Mouse (Mus musculus): ENCODE measurements around the gene AC124502.3.

Gene AC124502.3

DNA sequence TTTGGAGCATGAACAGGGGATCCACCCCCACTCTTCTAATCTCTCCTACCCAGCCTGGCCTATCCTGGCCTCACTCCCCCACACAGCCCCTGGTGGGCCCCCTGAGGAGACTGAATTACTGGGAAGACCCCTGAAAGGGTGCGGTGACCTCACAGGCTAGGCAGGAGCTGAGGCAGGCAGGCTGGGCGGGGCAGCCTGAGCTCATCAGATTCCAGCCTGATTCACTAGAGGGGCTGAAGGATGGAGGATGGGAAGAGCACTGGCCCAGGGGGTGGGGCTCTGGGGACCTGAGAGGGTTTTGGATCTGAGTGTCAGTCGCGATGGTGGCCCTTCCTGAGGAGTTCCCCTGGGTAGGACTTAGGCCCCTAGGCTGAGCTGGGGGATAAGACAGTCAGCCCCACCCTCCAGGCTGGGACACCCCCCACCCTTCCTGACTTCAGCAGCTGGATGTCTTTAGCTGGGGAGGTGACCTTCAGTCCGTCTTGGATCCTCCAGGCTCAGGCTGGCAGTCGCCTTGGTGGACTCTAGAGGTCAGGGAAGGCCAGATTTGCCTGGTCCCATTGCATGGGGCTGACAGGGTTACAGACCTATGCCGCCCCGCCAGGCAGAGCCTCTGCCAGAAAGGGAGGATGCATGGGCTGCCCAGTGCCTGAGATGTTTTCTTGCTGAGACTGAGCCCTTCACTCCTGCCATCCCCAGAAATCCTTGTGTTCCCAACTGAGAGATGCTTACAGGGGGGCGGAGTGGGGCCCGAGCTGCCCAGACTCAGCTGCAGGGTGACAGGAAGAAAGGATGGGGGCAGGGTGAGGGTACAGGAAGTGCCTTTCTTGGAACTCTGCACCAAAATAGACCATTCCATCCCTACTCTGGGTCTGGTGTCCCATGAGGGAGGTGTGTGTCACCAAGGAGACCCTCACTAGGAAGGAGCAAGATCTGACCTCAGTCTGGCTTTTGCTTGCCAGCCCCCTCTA lies 20.4 kb downstream of the AC124502.3 start:
- no peak for DNase-seq (ENCODE audit: low spot score)

DNA sequence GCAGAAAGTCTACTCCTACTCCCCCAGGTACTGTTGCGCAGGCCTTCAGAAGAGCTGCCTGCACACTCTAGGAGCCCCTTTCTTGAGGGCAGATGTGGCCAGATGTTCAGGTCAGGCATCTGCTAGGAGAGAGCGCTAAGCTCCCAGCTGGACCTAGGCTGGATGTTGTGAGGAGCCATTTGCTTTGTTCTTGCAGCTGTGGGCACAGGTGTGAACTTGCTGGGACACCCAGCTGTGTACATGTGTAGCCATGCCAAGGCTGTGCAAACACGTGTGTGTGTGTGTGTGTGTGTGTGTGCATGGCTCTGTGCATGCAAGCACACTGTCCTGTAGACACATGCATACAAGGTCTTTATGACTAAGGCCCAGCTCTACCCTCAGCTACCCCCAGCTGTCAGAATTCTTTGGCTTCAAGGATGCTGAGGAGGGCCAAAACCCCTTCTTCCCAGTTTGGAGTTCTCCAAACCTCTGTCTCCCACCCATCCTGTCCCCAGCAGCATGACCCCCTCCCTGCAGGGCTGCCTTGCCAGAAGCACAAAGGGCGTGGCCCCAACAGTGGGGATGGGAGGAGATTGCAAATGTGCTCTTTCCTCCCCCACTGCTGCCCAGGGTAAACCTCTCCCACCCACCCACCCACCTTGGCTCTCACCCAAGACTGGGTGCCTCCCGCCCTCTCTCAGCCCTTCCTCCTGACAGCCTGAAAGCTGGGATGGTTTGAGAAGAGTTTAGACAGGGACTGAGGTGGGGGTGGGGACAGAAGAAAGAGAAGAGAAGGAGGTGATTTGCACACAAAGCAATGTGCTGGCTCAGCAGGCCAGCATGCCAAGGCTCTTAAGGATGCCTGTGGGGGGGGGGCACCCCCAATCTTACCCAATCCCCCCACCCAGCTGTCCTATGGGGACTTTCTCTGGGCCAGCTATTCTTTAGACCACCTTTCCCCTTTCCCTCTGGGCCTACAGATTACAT lies 22.0 kb downstream of the AC124502.3 start:
- DNase-seq (ENCODE audit: low spot score), result no peak

DNA sequence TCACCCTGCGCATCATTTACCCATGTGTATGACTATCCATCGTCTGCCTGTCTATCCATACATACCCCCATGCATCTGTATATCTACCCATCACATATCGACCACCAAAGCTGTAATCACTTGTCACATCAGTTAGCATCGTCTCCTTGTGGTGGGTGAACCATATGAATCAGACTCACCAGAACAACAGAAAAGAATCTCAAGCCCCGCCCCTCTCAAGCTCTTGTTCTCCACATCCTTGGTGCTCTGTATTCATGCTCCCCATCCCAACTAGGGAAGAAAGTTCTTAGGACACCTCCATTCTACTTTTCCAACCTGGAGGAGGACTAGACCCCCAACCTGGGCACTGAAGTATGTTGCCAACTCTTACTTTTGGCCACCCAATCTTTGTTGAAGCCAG lies 23.4 kb downstream of the AC124502.3 start:
- DNase-seq (ENCODE audit: low spot score), result no peak

DNA sequence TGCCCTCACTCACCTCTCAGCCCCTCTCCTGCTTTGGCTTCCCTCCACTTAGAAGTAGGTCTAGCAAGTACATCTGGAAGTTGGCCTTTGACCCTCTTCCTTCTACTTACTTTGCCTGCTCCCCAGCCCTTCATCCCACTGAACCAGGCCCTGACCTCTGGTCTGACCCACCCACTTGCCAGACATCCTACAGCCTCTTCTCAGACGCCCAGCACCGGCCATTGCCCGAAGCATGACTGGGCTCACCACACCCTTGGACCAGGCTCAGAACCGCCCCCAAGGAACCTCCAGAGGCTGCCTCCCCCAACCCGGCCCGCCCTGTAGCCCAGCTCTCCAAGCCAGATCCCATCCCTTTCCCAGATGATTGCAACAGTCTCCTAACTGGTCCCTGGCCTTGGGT lies 23.8 kb downstream of the AC124502.3 start:
- DNase-seq (ENCODE audit: low spot score), result no peak

DNA sequence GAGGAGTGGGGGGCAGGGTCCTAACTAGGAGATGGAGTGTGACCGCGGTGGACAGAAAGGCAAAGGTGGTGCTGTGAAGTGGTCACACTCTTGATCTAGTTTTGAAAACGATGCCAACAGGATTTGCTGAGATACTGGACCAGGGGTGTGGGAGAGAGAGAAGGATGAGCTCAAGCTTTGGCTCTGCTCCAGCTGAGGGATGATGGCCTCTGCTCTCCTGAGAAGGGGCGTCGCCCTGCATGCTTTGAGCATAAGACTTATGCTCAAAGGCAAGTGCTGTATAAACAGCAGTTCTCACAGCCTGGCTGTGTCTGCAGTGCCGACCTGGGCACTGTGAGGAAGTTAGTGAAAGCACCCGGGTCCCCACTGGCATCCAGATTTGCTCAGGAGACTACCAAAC lies 26.4 kb downstream of the AC124502.3 start:
- no peak for DNase-seq (ENCODE audit: low spot score)

GRCm38 (mm10) chr19:5067040-5067799 lies 28.5 kb downstream of the AC124502.3 start:
- DNase-seq (ENCODE audit: low spot score), result no peak

- DNase-seq (ENCODE audit: low spot score), result no peak
Observed at GRCm38 (mm10) chr19:5067867-5068569, 29.3 kb downstream of the AC124502.3 start, which contains the start of gene Cd248. Cd248 (plus strand) TSS chr19:5068078.

- DNase-seq (ENCODE audit: low spot score), result no peak
Observed at GRCm38 (mm10) chr19:5068570-5069234, 30.0 kb downstream of the AC124502.3 start.

GRCm38 (mm10) chr19:5069486-5069885 lies 30.8 kb downstream of the AC124502.3 start:
- no peak for DNase-seq (ENCODE audit: low spot score)

DNA sequence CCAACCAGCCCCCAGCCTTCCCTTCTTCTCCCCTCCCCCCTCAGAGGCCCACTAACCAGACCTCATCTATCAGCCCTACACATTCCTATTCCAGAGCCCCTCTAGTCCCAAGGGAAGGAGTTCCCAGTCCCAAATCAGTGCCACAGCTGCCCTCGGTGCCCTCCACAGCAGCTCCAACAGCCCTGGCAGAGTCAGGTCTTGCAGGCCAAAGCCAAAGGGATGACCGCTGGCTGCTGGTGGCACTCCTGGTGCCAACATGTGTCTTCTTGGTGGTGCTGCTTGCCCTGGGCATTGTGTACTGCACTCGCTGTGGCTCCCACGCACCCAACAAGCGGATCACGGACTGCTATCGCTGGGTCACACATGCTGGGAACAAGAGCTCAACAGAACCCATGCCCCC lies 31.3 kb downstream of the AC124502.3 start:
- no peak for DNase-seq (ENCODE audit: low spot score)

DNA sequence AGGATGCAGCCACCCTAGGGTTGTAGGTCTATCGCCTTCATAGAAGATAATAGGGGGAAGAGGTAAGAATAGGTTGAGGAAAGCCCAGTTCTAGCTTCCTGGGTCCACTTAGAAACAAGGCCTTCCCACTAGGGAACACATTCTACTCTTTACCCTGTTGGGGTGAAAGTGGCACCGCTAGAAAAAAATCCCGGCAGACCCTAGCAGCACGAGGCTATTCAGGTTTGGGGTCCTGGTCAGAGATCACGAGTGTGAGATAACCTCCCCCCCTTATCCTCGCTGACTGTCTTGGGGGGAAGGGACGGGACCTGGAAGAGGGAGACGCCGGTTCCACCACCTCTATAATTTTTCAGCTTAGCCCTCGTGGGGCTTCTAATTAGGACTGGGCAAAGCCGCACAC lies 32.4 kb downstream of the AC124502.3 start:
- no peak for DNase-seq (ENCODE audit: low spot score)

DNA sequence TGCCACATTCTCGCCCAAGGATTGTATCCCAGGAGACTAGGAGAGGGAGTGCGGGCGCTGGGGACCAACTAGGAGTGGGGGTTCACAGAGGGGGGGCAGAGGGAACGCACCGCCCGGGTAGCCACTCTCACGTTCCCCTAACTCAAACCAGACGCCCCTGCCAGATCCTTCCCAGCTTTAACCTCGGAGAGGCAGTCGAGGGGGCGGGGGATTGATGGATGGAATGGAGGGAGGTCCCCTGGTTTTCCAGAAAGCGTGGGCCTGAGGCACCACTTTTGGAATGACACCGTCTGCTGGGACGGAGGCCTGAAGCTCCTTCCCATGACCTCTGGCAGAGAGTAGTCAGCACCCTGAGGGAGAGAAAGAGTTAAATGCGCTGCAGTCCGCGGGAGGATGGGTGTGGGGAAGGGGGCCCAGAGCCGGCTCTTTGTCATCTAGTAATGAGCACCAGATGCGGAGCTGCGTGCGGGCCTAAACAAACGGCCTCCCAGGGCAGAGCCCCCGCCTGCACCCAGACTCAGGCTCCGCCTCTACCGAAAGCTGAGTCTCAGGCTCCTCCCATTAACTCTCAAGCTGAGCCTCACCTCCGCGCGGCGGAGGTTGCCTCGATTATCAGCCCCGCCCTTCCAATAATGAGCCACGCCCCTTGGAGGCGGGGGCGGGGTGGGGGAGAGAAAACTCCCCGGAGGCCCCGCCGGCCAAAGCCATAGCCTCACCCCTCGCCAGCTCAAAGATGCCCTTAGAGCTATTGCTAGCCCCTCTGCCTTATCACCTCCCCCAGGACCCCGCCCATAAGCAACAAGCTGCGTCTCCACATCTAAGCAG lies 33.1 kb downstream of the AC124502.3 start:
- no peak for DNase-seq (ENCODE audit: low spot score)

DNA sequence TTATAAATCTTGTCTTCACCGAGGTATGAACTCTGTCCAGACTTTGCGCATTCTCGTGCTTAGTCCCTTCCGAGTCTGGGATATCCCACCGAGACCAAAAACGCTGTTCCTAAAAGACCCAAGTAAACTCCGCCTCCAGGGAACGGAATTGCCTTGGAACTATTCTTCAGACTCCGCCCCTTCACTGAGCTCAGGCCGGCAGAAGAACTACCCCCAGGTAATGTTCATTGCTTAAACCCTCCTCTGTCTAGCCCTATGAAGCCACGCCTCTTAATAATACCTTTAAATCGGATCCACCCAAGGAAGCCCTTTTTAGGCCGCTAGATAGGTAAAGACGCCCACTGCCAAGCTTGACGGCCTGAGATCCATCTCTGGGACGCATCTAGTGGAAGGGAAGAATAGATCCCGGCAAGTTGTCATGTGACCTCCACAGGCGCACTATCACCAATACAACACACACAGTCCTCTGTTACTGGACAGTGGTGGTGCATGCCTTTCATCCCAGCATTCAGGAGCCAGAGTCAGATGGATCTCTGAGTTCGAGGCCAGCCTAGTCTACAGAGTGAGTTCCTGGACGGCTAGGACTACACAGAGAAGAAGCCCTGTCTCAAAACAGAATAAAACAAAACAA lies 33.8 kb downstream of the AC124502.3 start:
- no peak for DNase-seq (ENCODE audit: low spot score)

- DNase-seq (ENCODE audit: low spot score), result no peak
Observed at GRCm38 (mm10) chr19:5073028-5073427, 34.3 kb downstream of the AC124502.3 start.

- DNase-seq (ENCODE audit: low spot score), result no peak
Observed at GRCm38 (mm10) chr19:5073518-5073917, 34.8 kb downstream of the AC124502.3 start.

DNA sequence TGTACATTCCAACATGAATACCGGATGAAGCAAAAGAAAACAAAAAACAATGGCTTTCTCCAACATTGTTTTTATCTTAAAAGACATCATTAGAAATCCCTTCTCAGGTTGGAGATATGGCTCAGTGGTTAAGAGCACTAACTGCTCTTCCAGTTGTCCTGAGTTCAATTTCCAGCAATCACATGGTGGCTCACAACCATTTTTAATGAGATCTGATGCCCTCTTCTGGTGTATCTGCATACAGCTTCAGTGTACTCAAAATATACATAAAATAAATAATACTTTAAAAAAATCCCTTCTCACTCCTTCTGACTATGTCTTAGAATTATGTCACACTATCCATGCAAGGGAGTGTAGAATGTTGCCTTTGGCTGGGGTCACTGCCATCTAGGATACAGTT lies 40.6 kb downstream of the AC124502.3 start:
- DNase-seq (ENCODE audit: low spot score), result no peak

- DNase-seq (ENCODE audit: low spot score), result no peak
Observed at GRCm38 (mm10) chr19:5082005-5082404, 43.3 kb downstream of the AC124502.3 start.

GRCm38 (mm10) chr19:5082596-5082995 lies 43.9 kb downstream of the AC124502.3 start:
- DNase-seq (ENCODE audit: low spot score), result no peak
